ENCODE assay signal across 13 mouse cellular contexts in genomic region chr5:33218746-33219449, GRCm38 (mm10). TPM values are rescaled to one million over a fixed set of nuclear protein-coding genes. Genes with fewer than 3 reads are reported as not detected.
DNase-seq lines count a peak whose midpoint lies in the region; ATAC-seq and TF ChIP-seq lines count a peak whose summit lies in the region.
"Had no signal": no experiment of that assay in that cellular context is flagged by ENCODE, and none has a peak within 500 bp of the region (broad histone marks: within the 10 kb centered on the region; RNA-seq: fewer than 3 reads in every experiment).

No protein-coding gene starts in this region.

- TF ChIP-seq EP300 in lung, postnatal 0 days (IDR thresholded peaks at IDR 0.05) = no peak

- peak overlapping the region; percentile 67 for H3K9ac ChIP-seq in heart, embryonic 14.5 days (ENCODE audit: low read length)
- H3K9ac ChIP-seq in lung, postnatal 0 days (replicated peaks; ENCODE audit: low read depth) = no peak overlapping the region
- H3K9ac ChIP-seq in intestine, embryonic 16.5 days (ENCODE audit: low read depth, low read length) = peak overlapping the region; percentile 61
- H3K9ac ChIP-seq in stomach, embryonic 15.5 days = no peak overlapping the region
- H3K9ac ChIP-seq: hindbrain, embryonic 14.5 days had no signal

- intact Hi-C loops in heart, postnatal 25 days (cut with DNase I) = no loop called here

- H3K9me3 ChIP-seq in heart, embryonic 14.5 days (ENCODE audit: control insufficient read depth, low read length) = no peaks in the 10 kb centered on the region
- no peaks in the 10 kb centered on the region for H3K9me3 ChIP-seq in lung, postnatal 0 days (ENCODE audit: low read length)
- H3K9me3 ChIP-seq in intestine, embryonic 16.5 days (ENCODE audit: control insufficient read depth, low read length) = no peaks in the 10 kb centered on the region
- no peaks in the 10 kb centered on the region for H3K9me3 ChIP-seq in stomach, embryonic 15.5 days
- H3K9me3 ChIP-seq: forebrain, embryonic 12.5 days had no signal

- no peak for DNase-seq in heart, postnatal 25 days (ENCODE audit: low spot score)
- peak; percentile 82 for DNase-seq in lung, postnatal 0 days (ENCODE audit: low spot score)
- no peak for DNase-seq in lung, adult 18-20 months
- DNase-seq in gastrocnemius, adult 18-20 months (ENCODE audit: low spot score) = no peak
- DNase-seq: right cerebral cortex, adult 18-20 months; thymus, adult 18-20 months had no signal

- H3K4me2 ChIP-seq in heart, embryonic 14.5 days (ENCODE audit: low read length) = peak overlapping the region; percentile 54; the same call in 1 of the 2 replicates
- no peak overlapping the region for H3K4me2 ChIP-seq in lung, postnatal 0 days (replicated peaks; ENCODE audit: low read depth, low read length)
- no peak overlapping the region for H3K4me2 ChIP-seq in intestine, embryonic 16.5 days (ENCODE audit: low read depth, low read length)
- peak overlapping the region; percentile 52; the same call in 1 of the 2 replicates for H3K4me2 ChIP-seq in stomach, embryonic 15.5 days
- H3K4me2 ChIP-seq: forebrain, embryonic 12.5 days; hindbrain, embryonic 14.5 days had no signal

- 75% methylated on average over 20 of the region's 20 CpGs for WGBS in heart, embryonic 14.5 days
- 52% methylated on average over 20 of the region's 20 CpGs for WGBS in lung, postnatal 0 days
- 48% methylated on average over 20 of the region's 20 CpGs for WGBS in intestine, embryonic 16.5 days
- 49% methylated on average over 20 of the region's 20 CpGs for WGBS in stomach, embryonic 15.5 days

- H3K27me3 ChIP-seq in heart, embryonic 14.5 days (ENCODE audit: control insufficient read depth, insufficient read depth, low read length) = no peaks in the 10 kb centered on the region
- no peaks in the 10 kb centered on the region for H3K27me3 ChIP-seq in lung, postnatal 0 days (replicated peaks; ENCODE audit: insufficient read depth, low read length)
- H3K27me3 ChIP-seq in intestine, embryonic 16.5 days (replicated peaks; ENCODE audit: control insufficient read depth, insufficient read depth, low read length) = no peaks in the 10 kb centered on the region
- H3K27me3 ChIP-seq in stomach, embryonic 15.5 days (replicated peaks) = no peaks in the 10 kb centered on the region
- H3K27me3 ChIP-seq: forebrain, embryonic 12.5 days had no signal

- no peak overlapping the region for H3K4me3 ChIP-seq in heart, embryonic 14.5 days (ENCODE audit: control insufficient read depth in 1 of 2, insufficient read depth in 1 of 2, low read depth in 1 of 2, low read length in 2 of 2)
- no peak overlapping the region for H3K4me3 ChIP-seq in lung, postnatal 0 days (ENCODE audit: low read depth, low read length)
- no peak overlapping the region for H3K4me3 ChIP-seq in intestine, embryonic 16.5 days (ENCODE audit: low read length)
- no peak overlapping the region for H3K4me3 ChIP-seq in stomach, embryonic 15.5 days (replicated peaks)
- H3K4me3 ChIP-seq: forebrain, embryonic 12.5 days had no signal

- peak; percentile 37; the same call in 1 of the 2 replicates for TF ChIP-seq CTCF in lung, postnatal 0 days (IDR thresholded peaks at IDR 0.05)

- H3K36me3 ChIP-seq in heart, embryonic 14.5 days (ENCODE audit: control insufficient read depth, insufficient read depth, low read length) = peaks cover 4% of the 10 kb centered on the region; the same call in 1 of the 2 replicates
- H3K36me3 ChIP-seq in lung, postnatal 0 days (ENCODE audit: insufficient read depth, low read length) = no peaks in the 10 kb centered on the region
- H3K36me3 ChIP-seq in intestine, embryonic 16.5 days (ENCODE audit: control insufficient read depth, insufficient read depth, low read length) = no peaks in the 10 kb centered on the region; the same call in 1 of the 2 replicates
- H3K36me3 ChIP-seq in stomach, embryonic 15.5 days = no peaks in the 10 kb centered on the region
- H3K36me3 ChIP-seq: forebrain, embryonic 12.5 days had no signal

- ATAC-seq in heart, embryonic 14.5 days (ENCODE audit: insufficient number of reproducible peaks, insufficient read depth, low FRiP score, low read depth) = no peak
- ATAC-seq in lung, postnatal 0 days = peak; percentile 46
- peak; percentile 29; the same call in 1 of the 2 replicates for ATAC-seq in intestine, embryonic 16.5 days
- no peak for ATAC-seq in stomach, embryonic 15.5 days (ENCODE audit: insufficient read depth, low FRiP score, low read depth)

- peak overlapping the region; percentile 69 to 77 for H3K27ac ChIP-seq in heart, embryonic 14.5 days (replicated peaks in 1 of 2; ENCODE audit: control insufficient read depth in 1 of 2, insufficient read depth in 1 of 2, low read depth in 2 of 2, low read length in 2 of 2)
- H3K27ac ChIP-seq in lung, postnatal 0 days (ENCODE audit: low read length) = peak overlapping the region; percentile 84
- peak overlapping the region; percentile 87 for H3K27ac ChIP-seq in intestine, embryonic 16.5 days (ENCODE audit: low read length)
- H3K27ac ChIP-seq in stomach, embryonic 15.5 days = peak overlapping the region; percentile 85
- H3K27ac ChIP-seq: forebrain, embryonic 12.5 days; hindbrain, embryonic 14.5 days; macrophage had no signal

- H3K4me1 ChIP-seq in heart, embryonic 14.5 days (ENCODE audit: control insufficient read depth in 2 of 2, insufficient read depth in 2 of 2, low read length in 2 of 2) = peaks cover 46 to 61% of the 10 kb centered on the region in 2 experiments
- peaks cover 9% of the 10 kb centered on the region; the same call in 1 of the 2 replicates for H3K4me1 ChIP-seq in lung, postnatal 0 days (ENCODE audit: insufficient read depth, low read depth, low read length)
- H3K4me1 ChIP-seq in intestine, embryonic 16.5 days (ENCODE audit: control insufficient read depth, insufficient read depth, low read length) = peaks cover 44% of the 10 kb centered on the region
- H3K4me1 ChIP-seq in stomach, embryonic 15.5 days = peaks cover 38% of the 10 kb centered on the region

RNA-seq across cellular contexts. Expression of gene Spon2, which starts 0.6 kb away (rescaled TPM):
- 72.8 and 79.4 TPM in 2 replicates for polyA plus RNA-seq in heart, embryonic 14.5 days (2014; fragmentation: Nextera tagmentation; extraction: Ambion mirVana)
- total RNA-seq in heart, postnatal 25 days (2021) = 10 to 100 TPM in 1 of 2 experiments, 1 to 10 TPM in 1; 3.4 to 13.6 TPM
- 89.5 and 111 TPM in 2 replicates for polyA plus RNA-seq in lung, postnatal 0 days (2015; fragmentation: Nextera tagmentation; extraction: Ambion mirVana)
- 35.1 and 37.0 TPM in 2 replicates for polyA plus RNA-seq in intestine, embryonic 16.5 days (2015; fragmentation: Nextera tagmentation; extraction: Ambion mirVana)
- polyA plus RNA-seq in stomach, embryonic 15.5 days (2015; fragmentation: Nextera tagmentation; extraction: Ambion mirVana) = 38.2 and 41.8 TPM in 2 replicates
- total RNA-seq in gastrocnemius, adult 18-20 months (2021) = 1 to 10 TPM; 1.5 to 1.6 TPM
- total RNA-seq: CH12.LX had no signal
- polyA plus RNA-seq: macrophage had no signal

RNA-seq across cellular contexts. Expression of gene Ctbp1, which starts 55.9 kb away (rescaled TPM):
- 238 and 245 TPM in 2 replicates for polyA plus RNA-seq in heart, embryonic 14.5 days (2014; fragmentation: Nextera tagmentation; extraction: Ambion mirVana)
- total RNA-seq in heart, postnatal 25 days (2021) = 100 to 1,000 TPM; 208 to 209 TPM
- 193 and 194 TPM in 2 replicates for polyA plus RNA-seq in lung, postnatal 0 days (2015; fragmentation: Nextera tagmentation; extraction: Ambion mirVana)
- polyA plus RNA-seq in intestine, embryonic 16.5 days (2015; fragmentation: Nextera tagmentation; extraction: Ambion mirVana) = 181 and 223 TPM in 2 replicates
- polyA plus RNA-seq in stomach, embryonic 15.5 days (2015; fragmentation: Nextera tagmentation; extraction: Ambion mirVana) = 298 and 323 TPM in 2 replicates
- 100 to 1,000 TPM; 211 to 229 TPM for total RNA-seq in gastrocnemius, adult 18-20 months (2021)

Comparison
In these comparisons a context has a peak if more than half of its experiments do, and no peak if none do; other contexts are left out.
1. ATAC-seq: peak in lung, postnatal 0 days (single experiment) and intestine, embryonic 16.5 days (single experiment); none in heart, embryonic 14.5 days (single experiment) and stomach, embryonic 15.5 days (single experiment).
2. H3K4me2 ChIP-seq: peak in heart, embryonic 14.5 days (single experiment) and stomach, embryonic 15.5 days (single experiment); none in lung, postnatal 0 days (single experiment) and intestine, embryonic 16.5 days (single experiment).
3. H3K9ac ChIP-seq: peak in heart, embryonic 14.5 days (single experiment) and intestine, embryonic 16.5 days (single experiment); none in lung, postnatal 0 days (single experiment) and stomach, embryonic 15.5 days (single experiment).
4. Peak in every context shown above with its lines, with median percentiles within 50 percentile points of each other: H3K27ac ChIP-seq.